Mouse (Mus musculus) ES-Bruce4 (cell line): Measurements from ENCODE around the gene Lrg1. TPM values are rescaled to one million over a fixed set of nuclear protein-coding genes. Genes with fewer than 3 reads are reported as not detected.

Source experiments
- H3K27ac ChIP-seq: 2 replicates; pipeline ENCODE4 v1.5.1; 2012; ENCODE audit warnings: low read length, inconsistent platforms; ENCODE audit not compliant: insufficient read depth
- H3K27me3 ChIP-seq: 2 replicates; pipeline ENCODE4 v1.6.1; 2012; ENCODE audit warnings: mild to moderate bottlenecking, low read length, inconsistent platforms; ENCODE audit not compliant: control insufficient read depth, poor library complexity, insufficient read depth, severe bottlenecking
- H3K36me3 ChIP-seq: 2 replicates; pipeline ENCODE4 v1.6.1; 2012; ENCODE audit warnings: inconsistent platforms, mild to moderate bottlenecking, low read length, moderate library complexity; ENCODE audit not compliant: control insufficient read depth, poor library complexity, insufficient read depth, severe bottlenecking
- H3K4me1 ChIP-seq: one replicate; pipeline ENCODE4 v1.8.1; 2011; ENCODE audit warnings: low read length; ENCODE audit not compliant: control insufficient read depth, insufficient read depth
- H3K4me3 ChIP-seq: 2 replicates; pipeline ENCODE4 v1.5.1; 2011; ENCODE audit warnings: low read depth, mild to moderate bottlenecking, low read length
- H3K9ac ChIP-seq: 2 replicates; pipeline ENCODE4 v1.6.1; 2012; ENCODE audit warnings: low read depth, mild to moderate bottlenecking, inconsistent platforms; ENCODE audit not compliant: poor library complexity, severe bottlenecking
- H3K9me3 ChIP-seq: replicated peaks from 2 replicates; pipeline ENCODE4 v1.6.1; 2012; ENCODE audit warnings: mild to moderate bottlenecking, low read length, inconsistent platforms; ENCODE audit not compliant: control insufficient read depth, poor library complexity, insufficient read depth, severe bottlenecking
- CTCF ChIP-seq: IDR thresholded peaks from one replicate; pipeline ENCODE4 v1.8.1; 2011; ENCODE audit warnings: low read depth, low read length
- EP300 ChIP-seq: IDR thresholded peaks from 2 replicates; pipeline ENCODE4 v1.6.1; 2011; ENCODE audit warnings: low read depth, low read length; ENCODE audit not compliant: insufficient read depth
- POLR2A ChIP-seq: IDR thresholded peaks from one replicate; pipeline ENCODE4 v1.8.1; 2011; ENCODE audit warnings: low read length; ENCODE audit not compliant: insufficient read depth
- polyA plus RNA-seq: library from polyadenylated mRNA; stranded (reverse); fragments of >200 nt; gene quantifications from 2 replicates; pipeline ENCODE4 v1.2.4, GENCODE M21; 2011; ENCODE audit warnings: low read depth; ENCODE audit not compliant: missing spikeins, insufficient read depth, insufficient read length

Lrg1 gene
- polyA plus RNA-seq, 1 experiment, result not detected

DNA sequence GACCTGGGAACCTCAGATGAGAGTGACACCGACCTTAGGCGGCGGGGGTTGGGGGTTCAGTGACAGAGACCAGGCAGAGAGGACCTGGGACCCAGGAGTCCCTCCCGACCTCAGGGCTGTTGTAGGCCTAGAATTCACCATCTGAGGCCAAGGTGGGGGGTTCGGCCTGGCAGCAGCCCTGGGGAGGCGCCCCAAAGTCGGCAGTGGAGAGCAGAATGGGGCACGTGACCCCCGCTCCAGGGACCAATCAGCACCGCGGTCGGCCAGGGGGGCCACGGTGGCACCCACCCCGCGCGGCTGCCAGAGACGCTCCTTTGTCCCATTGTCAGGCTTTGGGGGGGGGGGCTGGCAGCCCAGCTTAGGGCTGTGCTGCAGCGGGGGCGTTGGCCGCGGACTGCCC, 17.6 kb upstream of the Lrg1 start:
- no peaks in the 10 kb centered on the region for H3K36me3 ChIP-seq
- TF ChIP-seq CTCF, result no peak
- TF ChIP-seq EP300, result no peak
- TF ChIP-seq POLR2A, result no peak
- peak overlapping the region; percentile 75; the same call in 1 of the 2 replicates for H3K4me3 ChIP-seq
- peak overlapping the region; percentile 25; the same call in 1 of the 2 replicates for H3K9ac ChIP-seq
- H3K27me3 ChIP-seq, result no peaks in the 10 kb centered on the region
- no peaks in the 10 kb centered on the region for H3K4me1 ChIP-seq
- H3K27ac ChIP-seq, result no peak overlapping the region
- H3K9me3 ChIP-seq, result no peaks in the 10 kb centered on the region

DNA sequence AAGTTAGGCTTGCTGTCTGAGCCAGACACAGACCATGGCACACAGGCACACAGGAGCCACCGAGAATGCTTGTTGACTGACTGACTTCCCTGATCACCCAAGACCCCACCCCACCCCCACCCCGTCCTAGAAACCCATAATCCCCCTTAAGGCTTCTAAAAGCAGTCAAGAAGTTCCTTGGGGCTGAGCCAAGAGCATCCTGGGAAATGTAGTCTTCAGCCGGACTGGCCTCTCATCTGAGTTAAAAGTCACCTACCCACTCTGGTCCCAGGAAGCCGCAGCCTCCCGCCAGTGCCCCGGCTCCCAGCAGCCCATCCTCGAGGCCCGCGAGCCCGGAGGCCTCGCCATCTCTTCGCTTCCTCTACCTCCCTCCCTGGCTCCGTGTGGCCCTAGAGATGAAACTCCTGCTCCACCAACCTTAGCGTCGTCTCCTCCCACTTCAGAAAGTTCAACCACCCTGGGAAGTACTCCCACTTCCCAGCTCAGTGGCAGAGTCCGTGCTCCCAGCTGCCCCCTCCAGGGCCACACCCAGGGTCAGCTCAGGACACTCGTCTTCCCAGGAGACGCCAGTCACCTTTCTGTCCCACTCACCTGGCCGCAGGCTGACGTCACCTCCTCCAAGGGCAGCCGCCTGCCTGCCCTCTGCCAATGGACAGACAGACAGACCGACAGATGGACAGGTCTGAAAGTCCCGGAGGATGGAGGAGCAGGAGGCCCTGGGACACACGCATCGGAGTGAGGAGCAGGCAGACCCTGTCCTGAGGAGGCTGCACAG, 16.2 kb upstream of the Lrg1 start:
- Histone ChIP-seq H3K27me3 (no peaks in the 10 kb centered on the region), H3K27ac (no peak overlapping the region), H3K9me3 (no peaks in the 10 kb centered on the region), H3K4me1 (no peaks in the 10 kb centered on the region), H3K36me3 (no peaks in the 10 kb centered on the region), H3K4me3 (peak overlapping the region; percentile 10; the same call in 1 of the 2 replicates), H3K9ac (no peak overlapping the region)
- no peak for TF ChIP-seq EP300
- no peak for TF ChIP-seq POLR2A
- no peak for TF ChIP-seq CTCF

DNA sequence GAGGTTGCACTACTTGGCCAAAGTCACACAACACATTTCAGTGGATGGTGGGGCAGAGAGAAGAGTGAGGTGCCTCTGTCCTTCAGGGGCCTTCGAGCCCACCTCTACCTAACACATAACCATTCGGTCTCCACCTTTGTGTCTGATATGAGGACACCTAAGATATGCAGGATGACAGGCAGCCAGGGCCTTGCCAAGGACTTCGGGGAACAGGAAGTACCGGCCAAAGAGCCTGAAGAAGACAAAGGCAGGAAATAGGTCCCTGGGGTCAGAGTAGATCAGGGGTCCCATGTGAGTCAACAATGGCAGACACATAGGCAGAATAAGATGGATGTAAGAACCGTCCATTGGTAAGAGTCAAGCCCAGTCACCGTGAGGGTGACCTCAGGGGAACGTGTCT, 14.8 kb upstream of the Lrg1 start:
- Histone ChIP-seq H3K9ac (no peak overlapping the region), H3K36me3 (no peaks in the 10 kb centered on the region), H3K27me3 (no peaks in the 10 kb centered on the region), H3K9me3 (no peaks in the 10 kb centered on the region), H3K4me3 (no peak overlapping the region), H3K27ac (no peak overlapping the region), H3K4me1 (no peaks in the 10 kb centered on the region)
- TF ChIP-seq POLR2A, result no peak
- no peak for TF ChIP-seq CTCF
- TF ChIP-seq EP300, result no peak

DNA sequence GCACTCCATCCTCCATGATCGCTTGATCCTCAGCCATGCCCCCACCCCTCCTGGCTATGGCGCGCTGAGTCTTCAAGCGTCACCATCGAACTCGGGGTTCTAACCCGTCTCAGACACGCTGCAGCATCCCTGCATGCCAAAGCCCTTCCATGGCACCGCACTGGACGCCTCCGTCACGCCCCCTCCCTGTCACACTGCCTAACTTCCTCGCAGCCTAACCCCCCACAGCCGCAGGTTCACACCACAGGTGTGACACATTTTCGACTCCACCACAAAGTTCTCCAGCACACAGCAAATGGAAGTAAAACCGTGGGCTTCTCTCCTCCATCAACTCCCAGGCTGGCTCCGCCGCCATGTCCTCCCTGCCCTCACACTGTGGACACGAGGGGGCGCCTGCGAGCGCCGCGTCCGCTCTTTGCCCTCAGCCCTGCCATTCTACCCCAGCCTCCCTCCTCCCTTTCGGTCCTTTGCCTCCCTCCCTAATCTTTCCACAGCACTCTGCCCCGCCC, 12.7 kb upstream of the Lrg1 start:
- Histone ChIP-seq H3K4me3 (peak overlapping the region; percentile 32), H3K9me3 (no peaks in the 10 kb centered on the region), H3K4me1 (no peaks in the 10 kb centered on the region), H3K9ac (no peak overlapping the region), H3K27ac (no peak overlapping the region), H3K27me3 (no peaks in the 10 kb centered on the region), H3K36me3 (no peaks in the 10 kb centered on the region)
- TF ChIP-seq CTCF, result peak; percentile 89
- TF ChIP-seq EP300, result no peak

DNA sequence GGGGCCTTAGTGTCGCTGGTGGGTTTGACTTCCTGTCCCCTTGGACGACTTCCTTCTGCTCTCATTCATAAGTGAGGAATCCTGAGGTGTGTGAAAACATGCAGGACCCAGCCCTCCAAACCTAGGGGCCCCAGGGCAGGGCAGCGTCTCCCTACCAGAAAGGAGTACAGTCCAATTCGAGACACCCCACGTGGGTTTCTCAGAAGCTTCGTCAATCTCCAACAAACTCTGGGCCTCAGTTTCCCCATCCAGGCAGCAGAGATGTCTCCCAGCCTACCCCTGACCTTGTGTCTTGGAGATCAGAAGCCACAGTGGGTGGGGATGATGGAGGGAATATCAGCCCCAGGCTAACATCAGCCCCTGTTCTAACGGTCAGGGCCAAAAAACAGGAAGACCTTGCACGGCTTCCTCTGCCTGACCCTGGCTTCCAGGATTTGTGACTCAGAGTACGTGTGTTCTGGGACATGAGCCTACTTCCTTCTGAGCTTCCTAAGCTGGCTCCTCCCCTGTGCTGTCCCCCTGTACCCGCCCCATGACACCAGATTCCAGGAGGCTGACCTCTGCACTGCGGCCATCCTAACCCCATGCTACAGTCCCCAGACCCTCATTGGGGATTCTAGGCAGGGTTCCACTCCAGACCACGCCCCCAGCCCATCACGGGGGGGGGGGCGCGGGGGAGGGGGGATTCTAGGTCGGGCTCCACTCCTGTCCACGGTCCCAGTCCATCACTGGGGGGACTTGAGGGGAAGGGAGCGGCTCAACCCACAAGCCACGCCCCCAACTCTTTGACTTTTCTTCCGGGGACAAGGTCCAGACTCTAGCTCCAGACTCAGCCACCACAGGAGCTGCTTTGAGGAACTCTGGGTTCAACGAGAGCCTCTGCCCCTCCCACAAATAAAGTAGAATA, 11.9 kb upstream of the Lrg1 start:
- H3K27ac ChIP-seq, result no peak overlapping the region
- H3K9me3 ChIP-seq, result no peaks in the 10 kb centered on the region
- no peaks in the 10 kb centered on the region for H3K4me1 ChIP-seq
- H3K36me3 ChIP-seq, result no peaks in the 10 kb centered on the region
- no peak overlapping the region for H3K9ac ChIP-seq
- H3K4me3 ChIP-seq, result 0 out of 2 replicates have a peak overlapping the region, but pooled peaks have one; percentile 32
- H3K27me3 ChIP-seq, result no peaks in the 10 kb centered on the region
- TF ChIP-seq EP300, result no peak

DNA sequence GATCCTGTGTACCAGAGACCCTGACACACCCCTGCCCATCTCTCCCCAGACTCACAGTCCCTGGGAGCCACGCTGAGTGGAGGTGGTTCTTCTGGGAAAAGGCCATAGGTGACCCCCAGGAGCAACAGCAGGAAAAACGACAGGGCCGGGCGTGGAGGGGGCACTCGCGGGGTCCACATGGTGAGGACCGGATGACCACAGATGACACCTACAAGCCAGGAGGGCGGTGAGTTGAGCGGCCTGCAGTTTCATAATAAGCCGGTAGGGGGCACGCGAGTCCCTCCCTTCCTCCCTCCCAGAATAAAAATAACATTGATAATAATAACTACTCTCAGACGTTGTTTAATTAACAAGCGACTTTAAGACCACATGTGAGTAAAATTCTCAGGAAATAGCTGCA, 10.9 kb upstream of the Lrg1 start:
- Histone ChIP-seq H3K27ac (no peak overlapping the region), H3K36me3 (no peaks in the 10 kb centered on the region), H3K4me3 (no peak overlapping the region), H3K4me1 (no peaks in the 10 kb centered on the region), H3K27me3 (no peaks in the 10 kb centered on the region), H3K9ac (no peak overlapping the region), H3K9me3 (no peaks in the 10 kb centered on the region)
- TF ChIP-seq POLR2A, result no peak
- no peak for TF ChIP-seq EP300
- peak; percentile 69 for TF ChIP-seq CTCF
